18 mouse cellular contexts compared by ENCODE assay signal in the genomic region with DNA sequence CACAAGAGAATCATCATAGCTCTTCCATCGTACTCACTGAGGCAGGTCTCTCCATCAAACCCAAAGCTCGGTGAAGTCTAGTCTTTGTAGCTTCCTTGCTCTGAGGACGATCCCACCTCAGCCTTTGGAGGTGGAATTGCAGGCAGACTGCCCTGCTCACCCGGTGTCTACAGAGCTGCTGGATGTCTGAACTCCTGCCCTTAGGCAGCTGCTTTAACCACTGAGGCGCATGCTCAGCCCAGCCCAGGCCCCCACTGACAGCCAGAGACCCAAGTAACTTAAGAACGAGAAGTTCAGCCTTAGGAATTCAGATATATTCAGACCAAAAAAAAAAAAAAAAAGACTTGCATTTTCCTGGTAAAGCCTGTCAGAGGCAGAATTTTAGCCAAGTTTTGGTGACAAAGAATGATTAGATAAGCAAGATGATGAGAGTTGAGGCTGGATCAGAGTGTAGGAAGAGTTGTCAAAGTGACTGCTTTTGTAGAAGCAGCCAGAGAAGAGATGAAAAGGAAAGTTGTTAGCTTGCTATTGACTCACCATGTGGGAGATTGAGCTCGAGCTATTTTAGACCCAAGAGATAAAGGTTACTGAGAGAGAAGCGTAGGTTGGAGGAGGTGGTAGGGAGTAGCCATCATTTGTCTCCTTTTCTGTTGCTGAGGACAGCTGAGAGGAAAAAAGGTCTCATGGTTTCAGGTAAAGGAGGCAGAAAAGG. TPM values are rescaled to one million over a fixed set of nuclear protein-coding genes. Genes with fewer than 3 reads are reported as not detected.
DNase-seq lines count a peak whose midpoint lies in the region; ATAC-seq lines count a peak whose summit lies in the region.
"Had no signal": no experiment of that assay in that cellular context is flagged by ENCODE, and none has a peak within 500 bp of the region (broad histone marks: within the 10 kb centered on the region; RNA-seq: fewer than 3 reads in every experiment).

No protein-coding gene starts in this region.

- peaks cover 76% of the 10 kb centered on the region for H3K36me3 ChIP-seq in kidney, embryonic 15.5 days

- H3K27ac ChIP-seq in kidney, embryonic 15.5 days = no peak overlapping the region
- H3K27ac ChIP-seq: embryonic facial prominence, embryonic 10.5 days; hindbrain, embryonic 10.5 days; intestine, embryonic 15.5 days; neural tube, embryonic 15.5 days; stomach, postnatal 0 days had no signal

- H3K27me3 ChIP-seq in kidney, embryonic 15.5 days = no peaks in the 10 kb centered on the region
- H3K27me3 ChIP-seq: intestine, embryonic 15.5 days; megakaryocyte, embryonic 14.5 days; neural tube, embryonic 15.5 days had no signal

- WGBS in kidney, embryonic 15.5 days = 89% methylated on average over 8 of the region's 8 CpGs

- no peak overlapping the region for H3K9ac ChIP-seq in kidney, embryonic 15.5 days
- H3K9ac ChIP-seq: intestine, embryonic 15.5 days; neural tube, embryonic 15.5 days had no signal

- H3K4me3 ChIP-seq in kidney, embryonic 15.5 days (replicated peaks) = no peak overlapping the region
- H3K4me3 ChIP-seq: embryonic facial prominence, embryonic 10.5 days; hindbrain, embryonic 10.5 days; intestine, embryonic 15.5 days; megakaryocyte, embryonic 14.5 days; neural tube, embryonic 15.5 days had no signal

- peak; percentile 74 to 79 for DNase-seq in frontal cortex, adult 2 months (ENCODE audit: extremely low spot score in 1 of 2, low spot score in 1 of 2)
- DNase-seq in frontal cortex, postnatal 10 days (ENCODE audit: low spot score in 2 of 2) = no peak
- DNase-seq in kidney, postnatal 36 days = peak; percentile 32 to 43
- peak; percentile 90 for DNase-seq in brain, adult 2 months (ENCODE audit: low read depth, low spot score)
- DNase-seq in liver = no peak
- DNase-seq in urinary bladder, postnatal 4 days (ENCODE audit: low spot score in 2 of 2) = no peak
- DNase-seq: adrenal gland, adult 2 months; cerebellum, postnatal 10 days; lung, adult 2 months had no signal

- H3K4me1 ChIP-seq in kidney, embryonic 15.5 days = no peaks in the 10 kb centered on the region
- H3K4me1 ChIP-seq: hindbrain, embryonic 10.5 days; intestine, embryonic 15.5 days had no signal

- H3K9me3 ChIP-seq in kidney, embryonic 15.5 days (replicated peaks) = no peaks in the 10 kb centered on the region
- H3K9me3 ChIP-seq: intestine, embryonic 15.5 days; megakaryocyte, embryonic 14.5 days; neural tube, embryonic 15.5 days had no signal

- no peak for ATAC-seq in kidney, embryonic 15.5 days (replicated peaks; ENCODE audit: low FRiP score)
- peak; percentile 50 for ATAC-seq in inflammation-experienced regulatory T-cells, adult 6 months
- ATAC-seq: intestine, embryonic 15.5 days had no signal

- no peak overlapping the region for H3K4me2 ChIP-seq in kidney, embryonic 15.5 days
- H3K4me2 ChIP-seq: intestine, embryonic 15.5 days; neural tube, embryonic 15.5 days had no signal

RNA-seq across cellular contexts. Expression of gene Brk1, which starts 7.8 kb away (rescaled TPM):
- polyA plus RNA-seq in frontal cortex, adult 2 months (2012; rRNA removed) = 371 and 428 TPM in 2 replicates
- 206 and 211 TPM in 2 replicates for polyA plus RNA-seq in kidney, embryonic 15.5 days (2015; fragmentation: Nextera tagmentation; extraction: Ambion mirVana)
- 100 to 1,000 TPM; 274 to 315 (median 285) TPM for polyA plus RNA-seq in inflammation-experienced regulatory T-cells, adult 6 months (2017; shearing (Covaris generic))

RNA-seq across cellular contexts. Expression of gene Vhl, which starts 11.3 kb away (rescaled TPM):
- 49.0 and 51.4 TPM in 2 replicates for polyA plus RNA-seq in frontal cortex, adult 2 months (2012; rRNA removed)
- polyA plus RNA-seq in kidney, embryonic 15.5 days (2015; fragmentation: Nextera tagmentation; extraction: Ambion mirVana) = 36.1 and 39.3 TPM in 2 replicates
- polyA plus RNA-seq in inflammation-experienced regulatory T-cells, adult 6 months (2017; shearing (Covaris generic)) = 10 to 100 TPM in 2 of 3 experiments, 1 to 10 TPM in 1; 9.9 to 12.3 (median 12.0) TPM

RNA-seq across cellular contexts. Expression of gene Fancd2os, which starts 11.9 kb away (rescaled TPM):
- polyA plus RNA-seq in frontal cortex, adult 2 months (2012; rRNA removed) = 0.18 TPM in 1 of 2 replicates, not detected in the other
- polyA plus RNA-seq in kidney, embryonic 15.5 days (2015; fragmentation: Nextera tagmentation; extraction: Ambion mirVana) = 0.84 and 0.87 TPM in 2 replicates
- polyA plus RNA-seq in inflammation-experienced regulatory T-cells, adult 6 months (2017; shearing (Covaris generic)) = not detected
- polyA plus RNA-seq: intestine, embryonic 15.5 days; lung, adult 2 months; neural tube, embryonic 15.5 days; spleen, adult 2 months; stomach, postnatal 0 days had no signal

RNA-seq across cellular contexts. Expression of gene Irak2, which starts 25.9 kb away (rescaled TPM):
- polyA plus RNA-seq in frontal cortex, adult 2 months (2012; rRNA removed) = 31.3 and 34.9 TPM in 2 replicates
- 5.2 and 5.3 TPM in 2 replicates for polyA plus RNA-seq in kidney, embryonic 15.5 days (2015; fragmentation: Nextera tagmentation; extraction: Ambion mirVana)
- polyA plus RNA-seq in inflammation-experienced regulatory T-cells, adult 6 months (2017; shearing (Covaris generic)) = 10 to 100 TPM; 18.1 to 35.7 (median 21.5) TPM

Comparison
In these comparisons a context has a peak if more than half of its experiments do, and no peak if none do; other contexts are left out.
1. DNase-seq: peak in frontal cortex, adult 2 months (2 of 2), kidney, postnatal 36 days (2 of 2) and brain, adult 2 months (single experiment); none in frontal cortex, postnatal 10 days (0 of 2), liver (single experiment) and urinary bladder, postnatal 4 days (0 of 2).